Mouse (Mus musculus) embryonic stem cell, embryonic (primary cell): ENCODE results near the gene Paqr3.

Experiments
- CTCF ChIA-PET, 4 experiments: fragments of 300-600 bp in 2 of 4; fragments of 350-600 bp in 2 of 4; sonication (Branson Sonifier 250); formaldehyde crosslinking; loops; one replicate each; lab custom pipeline; 2022; ENCODE audit warnings: inconsistent platforms in 2 of 4; lab: Charles Lee
- POLR2A ChIA-PET, 4 experiments: fragments of 300-600 bp in 2 of 4; fragments of 350-600 bp in 2 of 4; sonication (Branson Sonifier 250); formaldehyde crosslinking; loops; one replicate each; lab custom pipeline; 2022; ENCODE audit warnings: antibody characterized with exemption in 4 of 4, inconsistent platforms in 1 of 4; lab: Charles Lee

Paqr3 gene

DNA sequence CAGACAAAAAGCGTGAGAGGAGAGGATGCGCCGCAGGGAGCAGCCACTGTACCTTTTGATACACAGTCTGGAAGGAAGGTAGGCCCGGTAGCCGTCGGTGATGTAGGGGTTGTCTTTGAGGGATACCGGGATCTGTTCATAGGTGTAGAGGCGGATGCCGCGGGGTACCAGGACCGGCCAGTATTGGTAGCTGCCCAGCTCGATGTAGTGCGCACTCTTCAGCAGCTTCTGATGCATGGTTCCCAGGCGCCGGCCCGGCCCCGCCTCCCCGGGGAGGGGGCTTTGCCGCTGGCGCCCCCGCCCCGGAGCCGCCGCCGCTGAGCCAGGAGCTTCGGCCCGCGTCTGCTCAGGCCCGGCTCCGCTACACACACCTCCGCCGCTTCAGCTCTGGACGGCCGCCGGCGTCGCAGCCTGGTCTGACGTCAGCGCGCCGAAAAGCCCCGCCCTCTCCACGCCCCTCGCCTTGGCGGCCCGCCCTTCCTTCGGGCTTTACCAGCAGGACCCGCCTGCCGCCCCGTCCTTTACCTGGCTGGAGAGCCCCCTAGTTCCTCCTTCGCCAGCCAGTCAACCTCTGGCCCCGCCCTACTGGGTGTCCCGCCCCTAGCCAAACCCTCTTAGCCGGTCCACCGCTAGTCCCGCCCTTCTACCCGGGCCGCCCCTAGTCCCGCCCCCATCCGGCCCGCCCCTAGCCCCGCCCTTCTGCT, at the start of gene Paqr3:
Paqr3 (minus strand) TSS at position 390 of the 704 bp plus-strand sequence.
- ChIA-PET CTCF (interaction anchor here in 1 of 4 experiments (0.6 kb wide), 1 partner anchor 145 kb away, joined by 6 read pairs; no protein-coding TSS in a partner anchor), POLR2A (interaction anchor here (0.5 to 2.4 kb wide), 21 partner anchors 10 to 292 kb away, joined by 3 to 12 read pairs (median 3); no protein-coding TSS in a partner anchor)

DNA sequence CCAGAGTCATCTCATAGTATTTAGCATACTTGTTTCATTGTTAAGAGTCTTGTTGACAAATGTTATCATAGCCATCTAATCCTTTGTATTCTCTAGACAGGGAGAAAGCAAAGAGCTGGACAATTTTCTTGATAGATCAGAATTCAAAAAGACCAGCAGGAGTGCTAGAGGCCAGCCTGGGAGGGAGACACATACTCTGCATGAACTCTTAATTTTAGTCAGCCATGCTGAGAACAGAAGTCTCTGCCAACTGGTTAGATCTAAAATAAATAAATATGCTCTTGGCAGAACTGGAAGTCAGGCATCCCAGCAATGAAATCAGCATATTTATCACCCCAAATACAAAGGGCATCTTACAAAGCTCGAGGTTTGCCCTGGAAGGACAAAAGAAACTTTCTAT, 43.3 kb upstream of the Paqr3 start:
- POLR2A ChIA-PET, result no interaction called here
- CTCF ChIA-PET, result no interaction called here

DNA sequence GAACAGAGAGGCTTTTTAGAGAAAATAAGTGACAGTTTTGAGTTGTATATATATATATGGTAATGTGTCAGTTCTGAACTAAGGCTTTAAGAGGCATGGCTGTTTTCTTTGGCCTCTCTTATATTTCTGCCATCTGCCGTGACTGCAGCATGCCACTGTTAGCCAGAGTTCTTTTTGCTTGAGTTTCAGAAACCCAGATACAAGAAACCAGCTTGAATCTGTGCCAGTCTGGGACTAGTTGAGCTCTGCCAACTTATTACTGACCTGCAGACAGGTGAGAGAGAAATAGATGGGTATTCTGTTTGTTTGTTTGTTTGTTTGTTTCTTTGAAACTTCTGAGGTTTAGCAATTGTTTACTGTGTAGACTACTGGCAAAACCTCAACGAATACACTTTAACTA, 23.9 kb upstream of the Paqr3 start:
- ChIA-PET CTCF (no interaction called here), POLR2A (no interaction called here)

DNA sequence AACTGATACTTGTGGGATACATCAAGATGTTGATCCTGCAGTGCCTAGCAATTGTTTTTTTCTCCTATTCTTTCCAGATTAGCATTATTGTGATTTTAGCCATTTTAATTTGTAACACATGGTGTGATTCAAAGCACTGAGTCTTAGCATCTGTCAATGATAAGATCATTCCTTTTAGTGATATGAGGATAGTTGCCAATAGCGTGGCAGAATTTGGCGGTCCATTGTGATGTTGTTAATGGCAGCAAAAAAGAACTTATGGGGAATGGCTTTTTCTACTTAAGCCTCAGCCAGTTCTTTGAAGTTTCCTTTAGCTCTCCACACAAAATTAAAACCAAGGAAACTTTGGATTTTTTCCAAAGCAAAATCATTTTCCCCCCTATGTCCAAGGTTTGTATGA, 18.2 kb upstream of the Paqr3 start:
- POLR2A ChIA-PET, result no interaction called here
- CTCF ChIA-PET, result no interaction called here

- CTCF ChIA-PET, result interaction anchor here in 3 of 4 experiments (0.6 to 1.3 kb wide), 5 partner anchors 47 to 1040 kb away, joined by 3 to 5 read pairs (median 3); no protein-coding TSS in a partner anchor
Measured at GRCm38 (mm10) chr5:97128242-97129226, 17.1 kb upstream of the Paqr3 start.

GRCm38 (mm10) chr5:97127284-97127683, 15.9 kb upstream of the Paqr3 start:
- ChIA-PET CTCF (interaction anchor here in 2 of 4 experiments (0.6 to 1.8 kb wide), 2 partner anchors 269 to 426 kb away, joined by 6 to 8 read pairs; no protein-coding TSS in a partner anchor), POLR2A (no interaction called here)

More at GRCm38 (mm10) chr5:97128242-97129226, 17.1 kb upstream of the Paqr3 start:
- POLR2A ChIA-PET, result interaction anchor here in 1 of 4 experiments (0.6 to 0.7 kb wide), 2 partner anchors 264 to 920 kb away, joined by 3 read pairs; partner anchors contain the start of genes Mrpl1 and Naa11

GRCm38 (mm10) chr5:97126005-97126404, 14.6 kb upstream of the Paqr3 start:
- CTCF ChIA-PET, result interaction anchor here in 2 of 4 experiments (0.8 to 1.8 kb wide), 6 partner anchors 45 to 1042 kb away, joined by 3 to 8 read pairs (median 4); no protein-coding TSS in a partner anchor
- POLR2A ChIA-PET, result interaction anchor here in 2 of 4 experiments (1.3 kb wide), 2 partner anchors 14 to 15 kb away, joined by 3 to 5 read pairs; partner anchors contain the start of gene Paqr3 (in 2 of the 2)

GRCm38 (mm10) chr5:97125459-97125970, 14.1 kb upstream of the Paqr3 start:
- CTCF ChIA-PET, result interaction anchor here (0.6 to 1.8 kb wide), 13 partner anchors 44 to 1224 kb away, joined by 3 to 10 read pairs (median 4); partner anchors contain the start of gene Prdm8 (in 3 of the 4)
- POLR2A ChIA-PET, result interaction anchor here in 2 of 4 experiments (0.7 to 1.3 kb wide), 3 partner anchors 14 to 151 kb away, joined by 3 to 5 read pairs (median 4); partner anchors contain the start of gene Paqr3 (in 2 of the 2)

DNA sequence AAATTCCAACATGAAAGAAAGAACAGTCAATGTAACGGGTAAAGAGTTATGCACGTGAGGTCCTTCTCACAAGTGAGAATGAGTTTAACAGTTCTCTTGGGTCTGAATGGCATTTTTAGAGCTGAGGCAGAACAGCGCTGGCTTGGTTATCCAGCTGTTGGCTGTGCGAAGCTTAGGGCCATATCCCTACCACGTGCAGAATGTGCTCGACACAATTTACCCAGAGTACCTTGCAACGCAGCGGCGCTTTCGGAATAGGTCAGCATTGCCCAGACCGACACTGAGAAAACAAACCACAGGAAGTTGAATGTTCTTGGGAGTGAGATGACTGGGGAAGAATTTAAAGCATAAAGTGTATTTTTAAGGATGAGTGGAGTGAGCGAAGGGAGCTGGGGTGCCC, 13.6 kb upstream of the Paqr3 start:
- ChIA-PET CTCF (interaction anchor here (0.6 to 1.6 kb wide), 12 partner anchors 44 to 1225 kb away, joined by 3 to 10 read pairs (median 4); partner anchors contain the start of gene Prdm8 (in 3 of the 4)), POLR2A (interaction anchor here in 2 of 4 experiments (0.7 to 1.3 kb wide), 3 partner anchors 13 to 151 kb away, joined by 3 to 5 read pairs (median 4); partner anchors contain the start of gene Paqr3 (in 2 of the 2))

DNA sequence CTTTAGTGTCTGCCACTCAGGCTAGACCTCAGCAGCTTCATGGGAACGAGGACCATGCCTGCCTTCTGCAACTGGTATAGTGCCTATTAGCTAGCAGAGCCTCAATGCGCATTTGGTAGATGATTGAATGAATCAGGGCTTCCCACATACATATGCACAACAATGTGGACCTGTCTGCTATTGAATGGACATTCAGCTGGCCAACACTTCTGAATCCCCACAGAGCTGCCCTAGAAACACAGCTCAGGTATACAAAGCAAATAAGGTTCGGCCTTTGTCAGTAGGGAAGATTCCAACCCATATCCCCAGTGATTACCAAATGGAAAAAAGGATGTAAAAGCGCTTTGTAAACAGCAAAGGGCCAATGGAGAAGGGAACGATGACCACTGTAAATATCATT, 699 bp downstream of the Paqr3 start:
- POLR2A ChIA-PET, result interaction anchor here (0.5 to 2.4 kb wide), 21 partner anchors 10 to 293 kb away, joined by 3 to 12 read pairs (median 3); no protein-coding TSS in a partner anchor
- CTCF ChIA-PET, result no interaction called here

DNA sequence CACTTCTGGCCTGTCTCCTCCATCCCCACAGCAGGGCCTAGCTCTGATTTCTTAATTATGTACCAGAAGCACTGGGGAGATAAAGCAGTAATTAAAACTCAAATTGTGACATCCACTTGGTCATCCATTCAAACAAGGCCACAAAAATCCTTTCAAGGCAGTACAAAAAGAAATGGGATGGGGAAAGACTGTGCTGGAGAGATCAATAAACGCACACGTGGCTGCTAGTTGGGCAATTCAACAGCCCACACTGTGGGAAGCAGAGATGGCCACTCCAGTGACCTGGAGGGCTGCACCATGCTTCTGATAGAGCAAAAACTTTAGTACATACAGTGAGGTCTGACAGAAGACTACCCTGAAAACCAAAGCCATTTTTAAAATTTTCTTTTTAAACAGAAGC, 1.3 kb downstream of the Paqr3 start:
- ChIA-PET POLR2A (interaction anchor here in 2 of 4 experiments (1.9 to 2.4 kb wide), 4 partner anchors 12 to 21 kb away, joined by 7 to 12 read pairs (median 10); no protein-coding TSS in a partner anchor), CTCF (no interaction called here)

DNA sequence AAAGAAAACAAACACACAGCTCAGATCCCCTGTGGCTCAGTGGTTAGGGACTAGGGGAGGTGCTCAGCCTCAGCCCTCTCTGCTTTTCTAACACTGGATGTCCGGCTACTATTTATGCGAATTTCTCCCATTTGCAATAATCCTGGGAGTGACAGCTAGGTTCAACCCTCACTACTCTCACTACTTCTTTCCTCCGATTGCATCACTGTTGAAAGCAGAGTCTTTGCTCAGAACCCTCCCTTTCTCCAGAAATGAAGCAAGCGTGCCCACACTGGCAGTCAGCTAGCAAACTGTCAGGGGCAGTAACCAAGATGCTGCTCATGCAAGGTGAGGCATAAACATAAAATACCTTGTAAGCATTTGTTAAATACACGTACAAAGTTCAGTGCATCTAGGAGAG, 3.1 kb downstream of the Paqr3 start:
- ChIA-PET CTCF (no interaction called here), POLR2A (interaction anchor here in 2 of 4 experiments (0.8 to 1.4 kb wide), 3 partner anchors 10 to 19 kb away, joined by 3 to 4 read pairs (median 4); no protein-coding TSS in a partner anchor)

- CTCF ChIA-PET, result no interaction called here
- POLR2A ChIA-PET, result interaction anchor here in 1 of 4 experiments (1.2 kb wide), 1 partner anchor 10 kb away, joined by 3 read pairs; no protein-coding TSS in a partner anchor
Measured at GRCm38 (mm10) chr5:97099954-97100353, 11.4 kb downstream of the Paqr3 start.

GRCm38 (mm10) chr5:97097631-97098041, 13.8 kb downstream of the Paqr3 start:
- ChIA-PET POLR2A (interaction anchor here in 3 of 4 experiments (1.0 to 2.4 kb wide), 8 partner anchors 9 to 129 kb away, joined by 3 to 12 read pairs (median 4); partner anchors contain the start of gene Paqr3 (in 3 of the 3)), CTCF (no interaction called here)

GRCm38 (mm10) chr5:97095335-97095734, 16.1 kb downstream of the Paqr3 start:
- ChIA-PET POLR2A (interaction anchor here in 2 of 4 experiments (1.5 to 1.9 kb wide), 2 partner anchors 15 to 16 kb away, joined by 3 to 7 read pairs; partner anchors contain the start of gene Paqr3 (in 2 of the 2)), CTCF (no interaction called here)

- ChIA-PET POLR2A (interaction anchor here in 1 of 4 experiments (1.0 kb wide), 1 partner anchor 10 kb away, joined by 4 read pairs; no protein-coding TSS in a partner anchor), CTCF (interaction anchor here in 1 of 4 experiments (0.6 kb wide), 1 partner anchor 686 kb away, joined by 3 read pairs; no protein-coding TSS in a partner anchor)
Measured at GRCm38 (mm10) chr5:97092970-97093369, 18.4 kb downstream of the Paqr3 start.
